Mouse (Mus musculus): ENCODE measurements around the gene Aebp1. TPM values are rescaled to one million over a fixed set of nuclear protein-coding genes. Genes with fewer than 3 reads are reported as not detected.
A peak's percentile ranks its signal among the peaks of the same experiment; 100 is the strongest.

The Aebp1 gene
- polyA plus RNA-seq, 1 experiment: not detected

GRCm38 (mm10) chr11:5897230-5897629 is 35.5 kb downstream of the Aebp1 start:
- no peak for TF ChIP-seq POLR2A (IDR thresholded peaks at IDR 0.05; ENCODE audit: insufficient read depth, low read depth, low read length)
- no peak for TF ChIP-seq CTCF (IDR thresholded peaks at IDR 0.05; ENCODE audit: insufficient read depth, low read depth, low read length)
- no peak overlapping the region for H3K27ac ChIP-seq (ENCODE audit: insufficient read depth, low read depth, low read length)
- peaks cover 19% of the 10 kb centered on the region for H3K4me1 ChIP-seq (ENCODE audit: control insufficient read depth, insufficient read depth, low read length)
- H3K4me3 ChIP-seq (ENCODE audit: insufficient read depth, low read depth, low read length): no peak overlapping the region
- WGBS: 31% methylated on average over 16 of the region's 16 CpGs

- no peak overlapping the region for H3K4me3 ChIP-seq (ENCODE audit: insufficient read depth, low read depth, low read length)
- H3K27ac ChIP-seq (ENCODE audit: insufficient read depth, low read depth, low read length): no peak overlapping the region
- TF ChIP-seq POLR2A (IDR thresholded peaks at IDR 0.05; ENCODE audit: insufficient read depth, low read depth, low read length) (no peak), CTCF (IDR thresholded peaks at IDR 0.05; ENCODE audit: insufficient read depth, low read depth, low read length) (no peak)
- H3K4me1 ChIP-seq (ENCODE audit: control insufficient read depth, insufficient read depth, low read length): peaks cover 24% of the 10 kb centered on the region
- WGBS: 48% methylated on average over 10 of the region's 10 CpGs
These were observed 36.1 kb downstream of the Aebp1 start for GRCm38 (mm10) chr11:5897839-5898238.

DNA sequence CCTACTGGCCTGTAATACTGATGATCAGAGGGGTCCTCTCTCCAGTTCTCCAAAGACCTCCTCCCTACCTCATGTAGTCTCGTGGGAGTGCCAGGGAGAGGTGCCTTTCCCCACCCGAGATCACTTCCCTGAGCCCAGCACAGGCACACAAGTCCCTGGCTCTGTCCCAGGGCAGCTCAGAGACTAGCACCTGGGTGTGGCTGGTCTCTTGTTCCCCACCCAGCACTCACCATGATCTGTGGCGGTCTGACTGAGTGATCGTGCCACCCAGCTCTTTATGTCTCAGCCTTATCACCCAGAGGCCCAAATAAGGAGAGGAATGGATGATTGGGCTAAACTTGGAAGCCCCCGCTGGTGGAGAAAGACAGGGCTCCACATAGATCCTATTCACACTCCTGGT is 36.8 kb downstream of the Aebp1 start, which contains the start of gene Myl7:
TSS of gene Myl7 (minus strand) at position 252 of the 400 bp plus-strand sequence.
- WGBS: 82% methylated on average over 5 of the region's 5 CpGs
- no peak within 1 kb of the TSS for H3K27ac ChIP-seq (ENCODE audit: insufficient read depth, low read depth, low read length)
- H3K4me1 ChIP-seq (ENCODE audit: control insufficient read depth, insufficient read depth, low read length): peaks cover 28% of the 10 kb centered on the region
- H3K4me3 ChIP-seq (ENCODE audit: insufficient read depth, low read depth, low read length): no peak within 1 kb of the TSS
- TF ChIP-seq CTCF (IDR thresholded peaks at IDR 0.05; ENCODE audit: insufficient read depth, low read depth, low read length) (no peak), POLR2A (IDR thresholded peaks at IDR 0.05; ENCODE audit: insufficient read depth, low read depth, low read length) (no peak)

DNA sequence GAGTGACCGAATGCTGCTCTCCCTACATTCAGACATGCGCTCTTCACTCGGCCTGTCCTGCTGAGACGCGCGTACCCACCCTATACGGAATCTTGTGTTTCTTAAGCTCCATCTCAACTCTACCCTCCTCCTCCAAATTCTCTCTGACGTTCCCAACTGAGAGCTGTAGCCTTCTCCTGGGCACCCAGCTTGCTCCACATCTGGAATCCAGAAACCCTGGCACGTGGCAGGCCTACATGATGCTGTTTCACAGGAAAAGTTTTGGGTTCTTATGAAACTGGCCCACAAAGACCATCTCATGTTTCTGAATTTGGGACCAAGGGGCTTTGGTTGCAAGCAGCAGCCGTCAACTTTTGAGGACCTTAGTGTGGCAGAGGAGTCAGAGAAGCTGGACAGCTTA is 37.5 kb downstream of the Aebp1 start:
- 97% methylated on average over 10 of the region's 10 CpGs for WGBS
- no peak for TF ChIP-seq CTCF (IDR thresholded peaks at IDR 0.05; ENCODE audit: insufficient read depth, low read depth, low read length)
- TF ChIP-seq POLR2A (IDR thresholded peaks at IDR 0.05; ENCODE audit: insufficient read depth, low read depth, low read length): no peak
- Histone ChIP-seq H3K27ac (ENCODE audit: insufficient read depth, low read depth, low read length) (no peak overlapping the region), H3K4me3 (ENCODE audit: insufficient read depth, low read depth, low read length) (no peak overlapping the region), H3K4me1 (ENCODE audit: control insufficient read depth, insufficient read depth, low read length) (peaks cover 30% of the 10 kb centered on the region)

DNA sequence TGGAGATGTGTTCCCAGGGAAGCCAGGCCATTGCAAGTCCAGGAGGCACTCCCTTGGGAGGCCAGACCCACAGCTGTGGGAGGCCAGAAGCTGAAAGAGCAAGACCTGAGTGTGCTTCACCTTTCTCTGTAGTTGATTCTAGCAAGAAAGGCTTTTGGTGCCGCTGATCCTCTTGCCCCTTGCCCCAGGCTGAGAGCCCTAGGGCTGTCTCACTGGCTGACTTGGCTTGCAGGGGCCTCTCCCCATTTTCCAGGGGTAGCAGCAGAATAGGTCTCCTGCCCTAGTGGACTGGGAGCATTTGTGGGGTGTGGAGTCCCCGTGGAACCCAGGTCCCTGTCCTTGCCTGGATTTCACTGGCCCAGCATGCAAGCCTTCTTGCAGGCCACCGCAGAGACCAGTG is 39.6 kb downstream of the Aebp1 start:
- TF ChIP-seq POLR2A (IDR thresholded peaks at IDR 0.05; ENCODE audit: insufficient read depth, low read depth, low read length) (no peak), CTCF (IDR thresholded peaks at IDR 0.05; ENCODE audit: insufficient read depth, low read depth, low read length) (no peak)
- Histone ChIP-seq H3K27ac (ENCODE audit: insufficient read depth, low read depth, low read length) (no peak overlapping the region), H3K4me1 (ENCODE audit: control insufficient read depth, insufficient read depth, low read length) (peaks cover 37% of the 10 kb centered on the region), H3K4me3 (ENCODE audit: insufficient read depth, low read depth, low read length) (peak overlapping the region; percentile 43)
- 33% methylated on average over 3 of the region's 3 CpGs for WGBS

- peak overlapping the region; percentile 45; the same call in 1 of the 2 replicates for H3K27ac ChIP-seq (ENCODE audit: insufficient read depth, low read depth, low read length)
- H3K4me3 ChIP-seq (ENCODE audit: insufficient read depth, low read depth, low read length): peak overlapping the region; percentile 43
- TF ChIP-seq POLR2A (IDR thresholded peaks at IDR 0.05; ENCODE audit: insufficient read depth, low read depth, low read length) (peak; percentile 67), CTCF (IDR thresholded peaks at IDR 0.05; ENCODE audit: insufficient read depth, low read depth, low read length) (no peak)
- H3K4me1 ChIP-seq (ENCODE audit: control insufficient read depth, insufficient read depth, low read length): peaks cover 41% of the 10 kb centered on the region
- WGBS: 1% methylated on average over 32 of the region's 32 CpGs
These were observed 40.2 kb downstream of the Aebp1 start for GRCm38 (mm10) chr11:5901950-5902349.

GRCm38 (mm10) chr11:5902390-5902789 is 40.6 kb downstream of the Aebp1 start:
- Histone ChIP-seq H3K4me1 (ENCODE audit: control insufficient read depth, insufficient read depth, low read length) (peaks cover 41% of the 10 kb centered on the region), H3K4me3 (ENCODE audit: insufficient read depth, low read depth, low read length) (peak overlapping the region; percentile 43), H3K27ac (ENCODE audit: insufficient read depth, low read depth, low read length) (peak overlapping the region; percentile 45; the same call in 1 of the 2 replicates)
- WGBS: 21% methylated on average over 6 of the region's 6 CpGs
- TF ChIP-seq POLR2A (IDR thresholded peaks at IDR 0.05; ENCODE audit: insufficient read depth, low read depth, low read length): no peak
- no peak for TF ChIP-seq CTCF (IDR thresholded peaks at IDR 0.05; ENCODE audit: insufficient read depth, low read depth, low read length)

DNA sequence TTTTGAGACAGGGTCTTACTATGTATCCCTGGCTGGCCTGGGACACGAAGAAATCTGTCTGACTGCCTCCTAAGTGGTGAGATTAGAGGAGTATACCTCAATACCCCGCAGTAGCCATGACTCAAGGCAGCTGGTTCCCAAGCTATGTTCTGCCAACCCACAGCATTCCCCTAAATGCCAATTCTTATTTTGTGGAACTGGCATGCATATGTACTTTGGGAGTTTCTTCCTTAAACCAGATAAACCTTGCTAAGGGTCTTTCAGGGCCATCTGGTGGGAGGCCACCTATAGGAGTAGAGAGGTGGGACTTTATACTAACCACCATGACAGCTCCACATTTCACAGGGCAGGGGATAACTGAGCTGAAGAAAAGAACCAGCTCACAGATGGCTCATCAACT is 42.1 kb downstream of the Aebp1 start:
- WGBS: 43% methylated on average over 2 of the region's 2 CpGs
- no peak for TF ChIP-seq POLR2A (IDR thresholded peaks at IDR 0.05; ENCODE audit: insufficient read depth, low read depth, low read length)
- TF ChIP-seq CTCF (IDR thresholded peaks at IDR 0.05; ENCODE audit: insufficient read depth, low read depth, low read length): no peak
- Histone ChIP-seq H3K4me1 (ENCODE audit: control insufficient read depth, insufficient read depth, low read length) (peaks cover 37% of the 10 kb centered on the region), H3K27ac (ENCODE audit: insufficient read depth, low read depth, low read length) (peak overlapping the region; percentile 37; the same call in 1 of the 2 replicates), H3K4me3 (ENCODE audit: insufficient read depth, low read depth, low read length) (no peak overlapping the region)

GRCm38 (mm10) chr11:5904357-5904756 is 42.6 kb downstream of the Aebp1 start:
- no peak overlapping the region for H3K4me3 ChIP-seq (ENCODE audit: insufficient read depth, low read depth, low read length)
- H3K4me1 ChIP-seq (ENCODE audit: control insufficient read depth, insufficient read depth, low read length): peaks cover 37% of the 10 kb centered on the region
- TF ChIP-seq POLR2A (IDR thresholded peaks at IDR 0.05; ENCODE audit: insufficient read depth, low read depth, low read length) (no peak), CTCF (IDR thresholded peaks at IDR 0.05; ENCODE audit: insufficient read depth, low read depth, low read length) (no peak)
- WGBS: 71% methylated on average over 19 of the region's 19 CpGs
- H3K27ac ChIP-seq (ENCODE audit: insufficient read depth, low read depth, low read length): peak overlapping the region; percentile 43; the same call in 1 of the 2 replicates

DNA sequence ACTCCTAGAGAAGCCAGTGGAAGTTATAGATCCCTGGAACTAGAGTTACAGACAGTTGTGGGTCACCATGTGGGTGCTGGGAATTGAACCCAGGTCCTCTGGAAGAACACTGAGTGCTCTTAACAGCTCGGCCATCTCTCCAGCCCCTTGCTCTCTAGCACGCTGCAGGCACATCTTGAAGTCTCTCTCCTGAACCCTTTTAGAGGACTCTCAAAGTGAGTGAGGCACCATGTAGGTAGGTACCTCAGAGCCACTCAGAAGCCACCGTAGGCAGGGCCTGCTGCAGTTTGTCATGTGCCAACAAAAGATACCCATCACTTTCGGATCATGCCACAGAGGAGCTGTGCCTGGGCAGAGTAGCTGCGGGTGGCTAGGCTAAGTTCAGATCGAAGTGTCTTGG is 43.1 kb downstream of the Aebp1 start:
- no peak for TF ChIP-seq CTCF (IDR thresholded peaks at IDR 0.05; ENCODE audit: insufficient read depth, low read depth, low read length)
- no peak for TF ChIP-seq POLR2A (IDR thresholded peaks at IDR 0.05; ENCODE audit: insufficient read depth, low read depth, low read length)
- 97% methylated on average over 6 of the region's 6 CpGs for WGBS
- H3K27ac ChIP-seq (ENCODE audit: insufficient read depth, low read depth, low read length): no peak overlapping the region
- peaks cover 37% of the 10 kb centered on the region for H3K4me1 ChIP-seq (ENCODE audit: control insufficient read depth, insufficient read depth, low read length)
- H3K4me3 ChIP-seq (ENCODE audit: insufficient read depth, low read depth, low read length): no peak overlapping the region

All from olfactory bulb, adult 2 months (tissue).